Mouse (Mus musculus) splenic B cell, adult 2 months (primary cell): Measurements from ENCODE around the gene Gm10053.

Experiments used
- DNase-seq: peaks from one replicate; pipeline ENCODE4 v3.0.0-alpha.2; 2011; ENCODE audit warnings: low read depth, low spot score
- H3K27me3 ChIP-seq: 2 replicates; pipeline ENCODE4 v1.6.1; 2012; ENCODE audit warnings: mild to moderate bottlenecking, low read length, moderate library complexity, mixed read lengths; ENCODE audit not compliant: control insufficient read depth, poor library complexity, insufficient read depth, severe bottlenecking
- H3K36me3 ChIP-seq: 2 replicates; pipeline ENCODE4 v1.6.1; 2012; ENCODE audit warnings: mild to moderate bottlenecking, low read length, moderate library complexity, mixed read lengths; ENCODE audit not compliant: control insufficient read depth, poor library complexity, insufficient read depth, severe bottlenecking

The Gm10053 gene

DNA sequence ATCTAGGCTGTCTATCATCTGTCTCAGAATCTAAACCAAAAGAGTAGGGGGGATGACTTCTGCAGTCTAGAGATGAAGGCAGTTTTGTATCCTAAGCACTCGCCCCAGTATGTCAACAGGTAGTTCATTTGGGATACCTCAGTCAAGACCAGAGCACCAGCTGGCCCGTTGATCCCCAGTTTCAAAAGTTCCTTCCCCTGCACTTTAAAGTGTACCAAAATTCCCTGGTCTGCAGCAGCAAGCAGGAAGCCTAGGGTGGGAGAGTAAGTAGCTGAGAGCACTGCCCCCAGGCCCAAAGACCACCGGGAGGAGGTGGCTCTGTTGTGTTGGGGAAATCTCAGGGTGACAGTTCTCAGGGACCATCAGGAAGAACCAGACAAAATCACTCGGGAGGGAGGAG is 21.1 kb downstream of the Gm10053 start:
- no peaks in the 10 kb centered on the region; the same call in none of the 2 replicates for H3K27me3 ChIP-seq
- no peak for DNase-seq

DNA sequence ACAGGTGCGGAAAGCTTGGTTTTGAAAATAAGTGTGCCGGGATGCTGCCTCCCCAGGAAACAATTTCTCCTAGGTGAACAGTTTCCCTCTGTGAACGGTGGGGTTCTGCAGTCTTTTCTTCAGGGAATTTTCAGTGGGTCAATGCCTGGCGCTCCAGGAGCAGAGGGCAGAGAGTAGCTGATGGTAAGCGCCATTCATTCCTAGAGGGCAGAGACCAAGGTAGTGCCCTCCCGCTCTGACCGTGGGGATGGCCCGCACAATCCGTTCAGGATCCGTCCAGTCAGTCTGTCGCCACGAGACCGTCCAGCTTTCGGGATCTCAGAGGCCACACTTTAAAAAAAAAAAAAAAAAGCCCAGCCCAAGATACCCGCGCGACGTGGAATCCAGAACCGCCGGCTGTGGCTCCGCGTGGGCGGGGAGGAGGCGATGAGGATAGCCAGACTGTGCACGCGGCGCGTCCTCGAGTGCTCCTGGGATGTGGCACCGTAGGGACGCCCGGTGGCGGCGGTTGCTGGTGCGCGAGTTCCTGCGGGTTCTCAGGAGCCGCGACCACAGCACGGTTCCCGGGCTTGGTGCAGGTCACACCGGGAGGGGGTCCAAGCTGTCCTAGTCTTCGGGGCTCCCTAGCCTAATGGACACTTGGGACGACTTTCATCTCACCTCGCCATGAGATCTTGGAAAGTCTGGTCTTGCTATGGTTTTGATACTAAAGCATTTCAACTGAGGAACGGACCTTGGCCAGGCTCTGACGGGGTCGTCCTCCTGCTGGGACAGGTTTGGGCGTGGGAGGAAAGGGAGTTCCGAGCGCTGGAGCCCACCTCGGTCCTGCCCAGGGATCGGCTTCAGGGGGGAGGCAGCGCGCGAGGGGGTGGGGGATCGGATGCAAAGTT is 21.8 kb downstream of the Gm10053 start:
- Histone ChIP-seq H3K36me3 (no peaks in the 10 kb centered on the region), H3K27me3 (no peaks in the 10 kb centered on the region; the same call in none of the 2 replicates)
- peak; percentile 4 for DNase-seq

More for the DNA sequence above, 21.1 kb downstream of the Gm10053 start:
- no peaks in the 10 kb centered on the region for H3K36me3 ChIP-seq

DNA sequence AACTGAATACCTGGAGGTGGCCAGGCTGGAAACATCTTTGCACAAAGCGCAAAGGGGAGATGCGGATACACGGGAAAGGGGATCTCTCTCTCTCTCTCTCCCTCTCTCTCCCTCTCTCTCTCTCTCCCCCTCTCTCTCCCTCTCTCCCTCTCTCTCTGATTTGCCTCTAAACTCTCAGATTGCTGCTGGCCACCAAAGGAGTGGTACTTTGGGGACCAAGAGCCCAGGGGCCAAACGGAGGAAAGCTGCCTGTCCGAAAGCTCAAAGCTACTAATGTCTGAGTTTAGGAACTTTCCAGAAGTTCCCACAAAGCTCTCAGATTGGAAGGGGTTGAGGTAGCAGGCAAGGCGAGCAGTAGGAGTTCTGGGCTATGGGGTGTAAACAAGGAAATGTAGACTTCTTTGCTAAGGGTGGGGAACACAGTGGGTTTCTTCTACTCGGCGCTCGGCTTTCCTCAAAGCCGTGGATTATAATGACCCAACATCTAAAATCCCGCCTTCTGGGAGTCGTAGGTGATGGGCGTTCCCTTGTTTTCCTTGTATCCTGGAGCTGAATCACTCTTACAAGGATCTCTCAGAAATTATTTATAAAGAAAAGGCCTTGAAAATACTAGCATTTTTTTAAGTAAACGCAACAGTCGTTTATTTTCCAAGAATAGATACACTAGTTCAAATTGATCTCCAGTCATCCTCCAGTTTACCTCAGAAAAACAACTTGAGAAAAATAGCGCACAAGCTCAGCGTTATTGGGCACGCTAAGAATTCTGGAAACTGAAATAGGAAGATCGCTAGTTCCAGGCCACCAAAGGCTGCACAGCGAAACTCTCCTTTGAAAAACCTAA is 22.6 kb downstream of the Gm10053 start:
- peak; percentile 8 for DNase-seq
- no peaks in the 10 kb centered on the region; the same call in none of the 2 replicates for H3K27me3 ChIP-seq
- no peaks in the 10 kb centered on the region for H3K36me3 ChIP-seq

DNA sequence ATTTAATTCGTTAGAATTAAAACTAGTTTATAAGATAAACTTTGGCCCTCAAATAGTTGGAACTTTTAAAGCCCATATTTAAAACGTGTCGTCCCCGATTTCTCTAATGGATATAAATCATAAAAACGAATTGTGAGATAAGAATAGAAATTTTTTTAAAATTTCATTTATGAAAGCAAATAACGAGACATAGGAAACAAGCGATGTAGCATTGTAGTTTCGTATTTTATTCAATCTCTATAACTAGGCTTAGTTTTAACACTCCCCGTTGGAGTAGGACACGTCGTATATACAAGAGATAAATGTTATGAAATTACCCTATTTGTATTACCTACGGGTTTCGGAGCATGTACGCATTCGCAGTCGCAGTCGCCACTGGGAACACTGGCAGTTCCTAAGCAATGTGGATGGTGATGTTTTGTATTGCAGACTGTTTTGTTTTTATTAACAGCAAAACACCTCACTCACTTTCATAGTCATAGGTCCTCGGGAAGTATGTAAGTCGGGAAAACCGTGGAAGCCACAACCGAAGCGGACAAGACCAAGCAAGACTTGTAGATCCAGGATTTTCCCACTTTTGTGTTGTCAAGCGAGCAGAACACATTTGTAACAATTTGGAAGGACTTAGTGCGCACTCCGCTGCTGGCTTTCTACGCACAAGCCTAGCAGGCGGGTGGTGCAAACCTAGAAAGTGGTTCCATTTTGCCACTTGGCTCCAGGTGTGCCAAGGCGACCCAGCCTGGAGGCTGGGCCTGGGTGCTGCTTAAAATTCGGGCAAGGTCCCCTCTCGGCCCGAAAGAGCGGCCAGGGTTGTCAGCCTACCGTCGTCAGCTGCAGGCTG is 23.5 kb downstream of the Gm10053 start:
- H3K36me3 ChIP-seq = no peaks in the 10 kb centered on the region
- DNase-seq = peak; percentile 32

DNA sequence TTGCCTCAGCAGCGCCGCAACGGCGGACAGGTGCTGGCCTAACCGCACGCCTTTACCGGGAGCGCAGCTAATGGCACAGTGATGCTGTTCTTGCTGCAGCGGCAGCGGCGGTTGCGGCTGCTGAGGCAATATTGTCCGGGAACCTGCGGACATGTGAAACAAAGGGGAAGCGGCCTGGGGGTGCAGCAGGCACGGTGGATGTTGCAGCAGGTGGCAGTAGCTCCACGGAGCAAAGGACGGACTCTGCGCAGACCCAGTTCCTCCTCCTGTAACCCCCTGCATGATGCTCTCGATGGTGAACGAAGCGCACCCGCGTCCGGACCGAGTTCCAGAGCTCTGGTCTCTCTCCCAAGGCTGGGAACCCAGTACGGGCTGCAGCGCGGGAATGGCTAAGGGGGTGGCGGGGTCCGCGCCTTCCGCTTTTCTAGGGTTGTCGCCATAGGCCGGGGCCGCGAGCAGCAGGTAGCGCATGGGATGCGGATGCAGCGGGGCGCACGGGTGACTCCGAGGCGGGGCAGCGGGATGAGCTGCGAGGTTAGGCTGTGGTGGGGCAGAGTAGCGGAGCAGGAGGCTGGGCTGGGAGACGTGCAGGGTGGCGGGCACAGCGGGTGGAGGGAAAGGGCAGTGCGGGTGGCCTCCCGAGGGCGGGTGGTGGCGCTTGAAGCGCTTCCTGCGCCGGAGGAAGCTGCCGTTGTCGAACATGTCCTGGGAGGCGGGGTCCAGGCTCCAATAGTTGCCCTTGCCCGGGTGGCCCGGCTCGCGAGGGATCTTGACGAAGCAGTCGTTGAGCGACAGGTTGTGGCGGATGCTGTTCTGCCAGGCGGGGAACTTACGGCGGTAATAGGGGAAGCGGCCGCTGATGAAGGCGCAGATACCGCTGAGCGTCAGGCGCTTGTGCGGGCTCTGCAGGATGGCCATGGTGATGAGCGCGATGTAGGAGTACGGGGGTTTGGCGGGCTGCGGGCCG is 24.4 kb downstream of the Gm10053 start:
- no peaks in the 10 kb centered on the region for H3K36me3 ChIP-seq
- peak; percentile 47 for DNase-seq
- no peaks in the 10 kb centered on the region; the same call in none of the 2 replicates for H3K27me3 ChIP-seq

More for the DNA sequence above, 23.5 kb downstream of the Gm10053 start:
- no peaks in the 10 kb centered on the region; the same call in none of the 2 replicates for H3K27me3 ChIP-seq

DNA sequence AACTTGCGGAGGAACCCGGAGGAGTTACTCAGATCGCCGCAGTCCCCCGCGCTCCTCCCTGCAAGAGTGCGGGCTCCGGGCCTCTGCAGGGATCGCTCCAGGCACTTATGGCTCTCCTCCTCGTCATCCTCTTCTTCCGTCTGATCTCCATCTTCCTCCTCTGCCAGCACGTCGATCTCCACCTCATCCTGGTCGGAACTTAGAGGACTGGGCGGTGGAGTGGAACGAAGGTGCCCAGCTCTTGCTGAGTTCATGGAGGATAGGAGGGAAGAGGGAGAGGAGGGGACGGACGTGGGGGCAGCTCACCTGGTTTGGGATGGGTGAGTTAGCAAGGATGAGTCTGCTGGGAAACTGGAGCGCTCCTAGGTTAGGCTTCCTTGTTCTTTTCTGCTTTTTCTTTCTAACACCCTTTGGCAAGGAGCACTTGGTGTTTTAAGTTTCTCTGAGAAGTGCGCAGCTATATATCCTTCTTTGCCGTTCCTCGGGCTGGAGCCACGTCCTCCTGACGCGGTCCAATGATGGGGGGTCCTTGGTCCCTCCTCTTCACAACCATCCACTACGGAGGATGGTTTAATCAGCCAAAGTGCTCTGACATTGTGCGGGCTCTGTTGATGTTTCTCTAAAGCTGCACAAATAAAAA is 25.2 kb downstream of the Gm10053 start, which contains the start of gene Foxd4:
TSS of gene Foxd4 (minus strand) at position 617 of the 640 bp plus-strand sequence.
- H3K36me3 ChIP-seq = no peaks in the 10 kb centered on the region
- peak; percentile 5 for DNase-seq
- no peaks in the 10 kb centered on the region; the same call in none of the 2 replicates for H3K27me3 ChIP-seq

DNA sequence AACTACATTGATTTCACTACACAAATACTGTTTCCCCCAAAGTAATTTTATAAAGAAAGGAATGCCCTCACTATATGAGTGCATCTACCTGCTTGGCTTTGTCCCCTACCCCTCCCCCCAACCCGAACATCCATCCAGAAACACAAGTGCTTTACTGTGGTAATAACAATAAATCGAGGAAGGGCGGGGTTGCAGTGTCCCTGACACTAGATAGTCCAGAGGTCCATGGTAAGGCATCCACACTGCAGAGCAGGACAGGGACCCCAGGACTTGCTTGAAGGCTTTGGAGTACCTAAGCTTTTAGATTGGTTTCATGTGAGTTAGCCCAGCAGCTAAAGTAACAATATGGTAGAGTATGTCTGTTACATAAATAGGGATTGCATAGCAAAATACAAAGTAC is 26.2 kb downstream of the Gm10053 start:
- Histone ChIP-seq H3K36me3 (no peaks in the 10 kb centered on the region), H3K27me3 (no peaks in the 10 kb centered on the region; the same call in none of the 2 replicates)
- no peak for DNase-seq

DNA sequence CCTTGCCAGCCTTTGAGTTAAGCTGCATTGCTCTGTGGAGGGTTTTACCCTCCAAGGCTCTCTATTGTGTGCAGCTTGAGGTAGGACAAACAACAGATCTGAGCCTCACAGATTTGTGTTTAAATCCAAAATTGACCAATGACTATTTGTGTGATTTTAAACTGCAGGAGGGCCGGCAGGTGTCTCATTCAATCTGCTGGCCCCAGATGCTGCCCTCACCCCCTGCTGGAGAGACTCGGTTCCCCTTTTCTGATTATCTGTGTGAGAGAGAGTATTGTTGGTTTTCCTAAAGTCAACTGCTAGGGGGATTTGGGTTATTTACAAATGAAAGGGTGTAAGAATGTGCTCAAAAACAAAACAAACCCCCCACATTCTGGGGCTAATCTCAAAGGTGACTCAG is 26.8 kb downstream of the Gm10053 start:
- H3K36me3 ChIP-seq = no peaks in the 10 kb centered on the region
- DNase-seq = peak; percentile 6
- H3K27me3 ChIP-seq = no peaks in the 10 kb centered on the region; the same call in none of the 2 replicates

DNA sequence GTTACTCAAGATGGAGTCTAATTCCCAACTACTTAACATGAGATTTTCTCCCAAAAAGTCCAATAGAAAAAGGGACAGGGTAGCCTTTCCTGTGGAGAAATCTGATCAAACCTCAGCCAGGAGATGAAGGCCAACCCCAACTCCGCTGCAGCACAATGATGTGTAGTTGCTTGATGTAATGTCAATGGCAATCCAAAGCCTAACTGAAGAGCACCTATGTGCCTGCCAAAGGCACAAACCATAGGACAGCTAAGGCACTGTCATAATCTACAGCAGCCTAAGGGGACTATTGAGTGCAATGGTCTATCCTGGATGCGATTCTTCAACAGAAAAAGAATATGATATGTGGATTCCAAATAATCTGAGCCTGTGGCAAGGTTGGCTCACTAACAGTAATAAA is 27.3 kb downstream of the Gm10053 start:
- Histone ChIP-seq H3K27me3 (no peaks in the 10 kb centered on the region; the same call in none of the 2 replicates), H3K36me3 (no peaks in the 10 kb centered on the region)
- DNase-seq = no peak

DNA sequence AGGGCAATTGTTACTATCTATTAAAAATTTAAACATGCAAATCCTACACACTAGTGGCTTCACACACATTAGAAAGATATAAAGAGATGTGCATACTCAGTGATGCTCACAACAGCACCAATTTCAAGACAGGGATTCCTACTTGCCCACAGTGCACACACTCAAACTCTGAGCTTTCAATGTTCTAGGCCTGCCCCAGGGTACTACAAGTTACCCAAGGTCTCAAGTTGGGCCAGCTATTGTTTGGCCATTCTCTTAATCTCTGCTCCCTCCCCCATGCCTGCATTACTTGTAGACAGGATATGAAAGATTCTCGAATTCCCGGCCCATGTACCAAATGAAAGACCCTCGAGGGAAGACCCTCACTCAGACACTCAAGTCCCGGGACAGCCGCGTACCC is 32.2 kb downstream of the Gm10053 start:
- DNase-seq = no peak
- Histone ChIP-seq H3K36me3 (no peaks in the 10 kb centered on the region), H3K27me3 (no peaks in the 10 kb centered on the region)

DNA sequence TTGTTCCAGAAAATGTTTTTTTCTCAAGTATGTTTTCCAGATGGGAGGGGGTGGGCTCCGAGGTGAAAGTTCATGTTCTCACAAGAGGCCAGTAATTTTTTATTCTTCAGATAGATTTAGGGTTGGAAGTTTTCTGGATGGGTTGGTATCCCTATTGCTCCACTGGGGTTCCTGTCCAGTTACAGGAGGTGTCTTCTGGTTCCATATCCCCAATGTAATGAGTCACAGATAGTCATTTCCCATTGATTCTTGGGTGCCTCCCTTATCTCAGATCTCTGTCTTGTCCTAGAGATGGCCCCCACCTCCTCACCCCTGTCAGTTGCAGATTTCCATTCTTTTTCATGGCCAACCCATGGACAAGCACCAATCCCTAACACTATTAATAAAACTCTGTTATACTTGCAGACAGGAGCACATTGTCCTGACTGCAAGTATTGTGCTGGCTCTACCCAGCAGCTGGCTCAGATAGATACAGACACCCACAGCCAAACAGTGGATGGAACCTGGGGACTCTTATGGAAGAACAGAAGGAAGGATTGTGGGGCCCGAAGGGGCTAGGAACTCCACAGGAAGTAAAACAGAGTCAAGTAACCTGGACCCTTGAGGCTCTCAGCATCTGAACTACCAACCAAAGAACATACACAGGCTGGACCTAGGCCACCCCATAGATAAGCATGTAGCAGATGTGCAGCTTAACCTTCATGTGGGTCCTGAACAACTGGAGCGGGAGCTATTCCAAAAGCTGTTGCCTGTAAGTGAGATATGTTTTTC is 33.1 kb downstream of the Gm10053 start:
- no peaks in the 10 kb centered on the region for H3K36me3 ChIP-seq
- no peaks in the 10 kb centered on the region for H3K27me3 ChIP-seq

DNA sequence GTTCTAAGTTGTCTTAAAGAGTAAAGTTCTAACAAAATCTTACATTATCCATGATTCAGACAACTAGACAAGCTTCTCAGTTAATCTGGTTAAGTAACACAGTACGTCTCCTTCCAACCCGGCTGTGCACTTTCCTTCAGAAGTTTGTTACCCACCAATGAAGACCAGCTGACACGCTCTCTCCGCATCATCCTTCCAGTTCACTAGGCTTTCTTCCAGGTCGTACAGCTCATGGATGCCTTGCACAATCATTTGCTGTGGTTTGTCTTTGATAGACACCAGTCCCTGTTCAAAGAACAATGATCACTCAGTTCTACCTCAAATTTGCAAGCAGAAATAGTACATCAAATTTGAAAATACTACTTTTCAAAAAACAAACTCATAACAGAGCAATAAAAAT is 45.4 kb downstream of the Gm10053 start:
- H3K36me3 ChIP-seq = peaks cover 4% of the 10 kb centered on the region; the same call in 1 of the 2 replicates
- no peak for DNase-seq

More for the DNA sequence above, 33.1 kb downstream of the Gm10053 start:
- DNase-seq = no peak

More for the DNA sequence above, 45.4 kb downstream of the Gm10053 start:
- no peaks in the 10 kb centered on the region for H3K27me3 ChIP-seq
